Mouse (Mus musculus) fibroblast of lung, adult 2 months (primary cell): Measurements from ENCODE around the gene Efcab6.

Experiments used
- DNase-seq: peaks from one replicate; pipeline ENCODE4 v3.0.0-alpha.2; 2011; ENCODE audit warnings: low read depth

Gene Efcab6

GRCm38 (mm10) chr15:83877898-83878297 lies 187.3 kb downstream of the Efcab6 start:
- no peak for DNase-seq

- no peak for DNase-seq
These were observed 187.9 kb downstream of the Efcab6 start for GRCm38 (mm10) chr15:83877155-83877866.

- no peak for DNase-seq
These were observed 194.2 kb downstream of the Efcab6 start for GRCm38 (mm10) chr15:83870936-83871335.

- DNase-seq, result no peak
These were observed 199.6 kb downstream of the Efcab6 start for GRCm38 (mm10) chr15:83865626-83866025.

GRCm38 (mm10) chr15:83857129-83857528 lies 208.1 kb downstream of the Efcab6 start:
- peak; percentile 3 for DNase-seq

GRCm38 (mm10) chr15:83853400-83853811 lies 211.8 kb downstream of the Efcab6 start:
- DNase-seq, result no peak

- no peak for DNase-seq
These were observed 217.0 kb downstream of the Efcab6 start for GRCm38 (mm10) chr15:83848193-83848592.

GRCm38 (mm10) chr15:83847512-83847911 lies 217.7 kb downstream of the Efcab6 start:
- no peak for DNase-seq

- no peak for DNase-seq
These were observed 218.6 kb downstream of the Efcab6 start for GRCm38 (mm10) chr15:83846592-83846991.

- DNase-seq, result no peak
These were observed 219.4 kb downstream of the Efcab6 start for GRCm38 (mm10) chr15:83845734-83846133.

GRCm38 (mm10) chr15:83842915-83843789 lies 222.0 kb downstream of the Efcab6 start:
- DNase-seq, result no peak

- no peak for DNase-seq
These were observed 222.8 kb downstream of the Efcab6 start for GRCm38 (mm10) chr15:83842419-83842818.

- DNase-seq, result no peak
These were observed 224.0 kb downstream of the Efcab6 start for GRCm38 (mm10) chr15:83840950-83841719.

- no peak for DNase-seq
These were observed 232.9 kb downstream of the Efcab6 start for GRCm38 (mm10) chr15:83832265-83832664.

GRCm38 (mm10) chr15:83829226-83829625 lies 236.0 kb downstream of the Efcab6 start:
- no peak for DNase-seq

GRCm38 (mm10) chr15:83828011-83828410 lies 237.2 kb downstream of the Efcab6 start:
- DNase-seq, result no peak
